Mouse (Mus musculus): Measurements from ENCODE around the gene Mpzl1. TPM values are rescaled to one million over a fixed set of nuclear protein-coding genes. Genes with fewer than 3 reads are reported as not detected.

The Mpzl1 gene
- total RNA-seq, 2 experiments from 2014 or later: 11.0 to 12.7 TPM

DNA sequence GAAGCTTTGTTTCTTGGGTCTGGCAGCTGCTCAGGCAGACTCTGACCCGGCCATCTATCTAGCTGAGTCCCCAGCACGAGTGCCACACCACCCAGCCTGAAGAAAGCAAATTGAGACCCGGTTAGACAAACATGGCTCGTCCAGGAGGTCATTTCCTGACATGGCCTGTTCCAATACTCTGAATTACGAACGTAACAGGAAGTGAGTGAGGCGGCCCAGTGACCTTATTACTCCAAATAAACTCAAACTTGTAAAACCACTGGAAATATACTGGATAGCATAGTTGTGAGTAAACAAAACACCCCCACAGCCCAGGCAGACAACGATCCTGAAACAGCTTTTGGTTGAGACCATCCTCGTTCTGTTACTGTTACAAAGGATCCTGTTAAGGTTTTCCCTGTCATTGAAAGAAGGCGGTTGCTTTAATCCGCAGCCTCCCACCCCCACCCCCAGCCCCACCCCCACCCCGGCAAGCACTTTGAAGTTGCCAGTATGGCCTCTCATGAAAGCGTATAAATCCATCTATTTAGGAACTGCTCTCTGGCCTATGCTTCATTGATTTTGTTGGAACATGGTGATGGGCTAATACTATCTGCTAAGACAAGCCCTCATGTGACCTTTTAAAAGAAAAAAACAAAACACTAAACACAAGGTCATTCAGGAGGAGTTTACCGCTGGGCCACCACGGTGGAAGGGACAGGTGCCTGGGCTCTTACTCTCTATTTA lies 17.0 kb downstream of the Mpzl1 start:
- no peak for DNase-seq (ENCODE audit: low spot score in 2 of 2)

DNA sequence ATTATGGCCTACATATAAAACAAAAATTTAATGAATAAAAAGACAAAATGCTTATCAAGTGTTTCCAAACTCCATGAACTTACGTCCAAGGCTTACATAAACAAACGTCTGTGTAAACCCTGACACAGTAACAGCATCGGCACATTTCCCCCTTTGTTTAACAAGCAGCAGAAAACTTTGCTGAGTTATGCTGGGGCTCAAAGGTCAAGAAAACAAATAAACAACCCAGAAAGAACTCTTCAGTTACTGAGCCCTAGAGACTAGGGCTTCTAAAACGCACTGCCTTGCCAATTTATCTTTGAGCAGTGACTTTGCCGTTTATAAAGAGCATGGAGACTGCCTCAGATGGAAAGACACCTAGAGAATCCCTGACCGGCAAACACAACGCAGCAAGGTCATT lies 17.7 kb downstream of the Mpzl1 start:
- no peak for DNase-seq (ENCODE audit: low spot score in 2 of 2)

DNA sequence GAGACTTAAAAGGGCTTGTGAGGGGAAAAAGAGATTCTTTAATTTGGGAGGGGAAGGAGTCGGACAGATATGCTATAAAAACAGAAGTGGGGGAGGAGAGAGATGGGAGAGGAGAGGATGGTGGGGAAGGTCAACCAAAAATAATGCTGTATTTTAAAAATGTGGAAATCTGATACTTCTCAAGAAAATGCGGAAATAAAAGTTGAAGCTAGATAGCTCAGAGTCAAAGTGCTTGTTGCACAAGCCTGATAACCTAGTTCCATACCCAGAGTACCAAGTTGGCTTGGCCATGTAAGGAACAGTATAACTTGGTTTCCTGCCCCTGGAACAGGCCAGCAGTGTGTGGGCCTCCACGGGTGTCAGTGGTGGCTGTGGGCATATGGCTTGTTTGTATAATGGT lies 19.5 kb downstream of the Mpzl1 start:
- DNase-seq (ENCODE audit: low spot score in 2 of 2): no peak

DNA sequence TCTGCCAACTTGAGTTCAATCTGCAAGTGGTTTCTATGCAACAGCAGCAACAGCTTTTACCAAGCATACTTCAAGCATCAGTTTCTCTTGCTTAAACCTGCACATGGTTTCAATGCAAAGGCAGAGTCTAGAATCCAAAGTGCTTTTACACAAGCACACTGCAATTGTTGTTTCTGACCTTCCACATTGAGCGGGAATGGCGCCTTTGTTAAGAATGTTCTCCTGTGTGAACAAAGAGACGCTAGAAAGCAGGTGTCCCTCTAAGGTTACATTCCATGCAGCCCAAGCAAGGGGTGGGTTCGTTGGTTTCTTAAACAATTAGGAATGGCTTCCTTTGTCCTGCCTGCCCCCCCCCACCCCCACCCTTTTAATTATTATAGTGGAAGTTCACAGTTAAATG lies 20.4 kb downstream of the Mpzl1 start:
- DNase-seq (ENCODE audit: low spot score in 2 of 2): no peak

DNA sequence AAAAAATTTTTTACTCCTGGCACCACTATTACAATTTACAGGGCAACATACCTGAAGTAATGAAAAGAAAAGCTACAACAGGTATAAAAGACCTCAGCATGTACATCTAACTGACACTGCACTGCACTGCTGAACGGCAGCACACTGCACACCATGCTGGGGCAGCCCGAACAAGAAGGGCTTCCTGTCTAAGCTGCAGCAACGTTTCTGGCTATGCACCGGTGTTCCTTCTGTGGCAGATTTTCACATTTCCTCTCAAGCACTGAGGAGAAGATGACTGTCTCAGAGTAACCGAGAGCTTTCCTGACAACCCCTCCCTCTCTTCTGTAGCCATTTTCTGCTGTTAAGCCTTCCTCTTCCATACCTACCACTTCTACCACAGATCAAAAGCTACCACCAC lies 21.6 kb downstream of the Mpzl1 start:
- no peak for DNase-seq (ENCODE audit: low spot score in 2 of 2)

DNA sequence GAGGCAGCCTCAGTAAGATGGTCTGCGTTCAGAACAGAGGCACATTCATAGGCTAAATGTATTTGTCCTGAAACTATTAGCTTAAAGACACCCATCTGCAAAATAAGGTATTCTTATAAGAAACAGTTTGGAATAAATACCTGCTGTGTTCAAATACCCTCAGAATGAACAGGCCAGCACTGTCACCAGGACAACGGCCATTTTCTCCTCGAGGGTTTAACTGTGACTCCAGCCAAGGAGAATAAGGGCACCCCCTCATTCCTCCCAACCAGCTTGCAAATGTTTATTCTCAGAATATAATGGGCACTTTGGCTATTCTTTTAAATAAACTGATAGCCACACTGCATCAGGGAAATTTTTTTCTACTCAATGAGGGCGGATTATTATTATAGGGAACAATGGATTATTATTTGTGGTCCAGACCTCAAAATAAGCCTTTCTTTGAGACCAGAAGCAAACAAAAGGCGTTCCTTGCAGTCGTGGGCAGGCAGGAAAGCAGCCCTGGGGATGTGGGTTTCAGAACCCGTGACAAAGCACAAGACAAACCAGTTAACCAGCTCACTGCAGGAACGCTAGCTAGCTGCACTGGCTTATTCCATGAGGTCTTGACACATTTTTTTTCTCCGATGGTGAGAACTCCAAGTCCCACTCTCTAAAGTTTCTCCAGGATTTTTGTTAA lies 23.9 kb downstream of the Mpzl1 start:
- no peak for DNase-seq (ENCODE audit: low spot score in 2 of 2)

DNA sequence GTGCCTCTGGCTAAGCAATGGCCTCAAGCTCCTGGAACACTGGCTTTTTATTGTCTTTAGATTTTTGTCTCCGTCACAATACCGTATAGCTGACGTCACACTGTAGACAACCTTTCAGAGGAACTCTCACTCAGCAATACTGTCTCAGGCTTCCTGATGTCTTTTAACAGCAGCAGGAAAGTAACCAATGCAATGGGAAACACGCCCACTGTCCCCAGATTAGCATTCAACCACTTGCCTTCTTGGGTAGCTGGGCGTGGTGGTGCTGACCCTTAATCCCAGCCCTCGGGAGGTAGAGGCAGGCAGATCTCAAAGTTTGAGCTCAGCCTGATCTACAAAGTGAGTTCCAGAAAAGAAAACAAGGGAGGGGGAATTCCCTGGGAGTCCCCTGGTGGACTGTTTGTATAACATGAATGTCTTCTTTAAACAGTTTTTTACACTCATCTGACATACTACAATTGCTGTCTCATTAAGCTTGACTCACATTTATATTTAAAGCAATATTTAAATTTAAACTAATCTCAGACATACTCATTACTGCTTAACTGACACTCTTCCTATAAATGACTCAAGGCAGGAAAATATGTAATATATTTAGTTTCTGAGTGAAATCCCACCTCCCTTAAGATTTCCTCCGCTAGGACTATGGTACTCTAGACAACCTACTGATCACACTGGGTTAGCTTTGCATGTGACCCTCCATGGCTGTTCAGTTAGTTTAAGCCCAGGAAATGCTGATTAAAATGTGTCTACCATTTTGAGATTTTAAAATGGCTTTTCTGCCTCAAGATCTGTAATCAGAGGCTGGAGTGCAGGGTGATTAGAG lies 24.6 kb downstream of the Mpzl1 start:
- DNase-seq (ENCODE audit: low spot score in 2 of 2): no peak

DNA sequence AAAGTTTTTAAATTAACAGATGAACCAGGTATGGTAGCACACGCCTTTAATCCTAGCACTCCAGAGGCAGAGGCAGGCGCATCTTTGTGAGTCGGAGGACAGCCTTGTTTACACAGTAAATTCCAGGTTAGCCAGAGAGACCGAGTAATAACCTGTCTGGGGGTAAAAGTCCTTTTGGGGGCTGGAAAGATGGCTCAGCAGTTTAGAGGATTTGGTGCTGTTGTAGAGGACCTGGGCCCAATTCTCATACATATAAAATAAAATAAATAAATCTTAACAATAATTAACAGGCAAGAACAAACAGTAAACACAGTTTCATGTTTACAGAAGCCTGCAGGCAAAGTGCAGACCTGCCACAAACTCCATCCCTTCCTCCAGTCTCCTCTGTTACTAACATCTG lies 25.4 kb downstream of the Mpzl1 start:
- DNase-seq (ENCODE audit: low spot score in 2 of 2): no peak

DNA sequence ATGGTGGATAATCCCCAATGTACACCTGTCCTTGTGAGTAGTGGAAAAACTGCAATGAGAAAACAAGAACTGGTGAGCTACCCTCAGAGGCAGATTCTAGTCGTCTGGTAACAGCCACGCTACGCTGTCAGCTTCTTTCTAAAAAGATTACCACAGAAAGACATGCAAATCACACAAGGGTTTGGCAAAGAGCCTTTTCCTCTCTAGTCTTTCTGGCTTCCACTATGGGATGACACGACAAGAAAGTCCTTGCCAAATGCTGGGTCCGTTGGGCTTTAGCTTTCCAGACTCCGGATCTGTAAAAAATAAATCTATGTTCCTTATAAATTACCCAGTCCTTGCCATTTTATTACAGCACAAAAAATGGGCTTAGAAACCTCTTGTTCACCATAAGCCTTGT lies 28.6 kb downstream of the Mpzl1 start:
- no peak for DNase-seq (ENCODE audit: low spot score in 2 of 2)

DNA sequence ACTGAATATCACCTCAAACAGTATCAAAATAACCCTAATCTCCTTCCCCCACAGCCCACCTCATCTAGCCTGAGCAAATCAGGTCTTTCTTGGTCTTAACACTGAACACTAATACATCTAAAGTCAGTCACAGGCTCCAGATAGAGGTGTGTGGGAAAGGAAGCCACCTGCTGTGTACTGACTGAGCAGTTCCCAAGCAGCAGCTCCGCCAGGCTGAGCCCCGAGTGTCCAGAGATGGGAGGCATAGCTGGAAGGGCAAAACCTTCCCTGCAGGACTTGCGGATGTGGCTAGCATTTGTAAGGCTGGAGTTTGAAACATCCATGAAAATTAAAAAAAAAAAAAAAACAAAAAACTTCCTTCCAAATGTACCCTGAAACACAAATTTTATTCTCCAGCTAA lies 29.2 kb downstream of the Mpzl1 start:
- DNase-seq (ENCODE audit: low spot score in 2 of 2): no peak

DNA sequence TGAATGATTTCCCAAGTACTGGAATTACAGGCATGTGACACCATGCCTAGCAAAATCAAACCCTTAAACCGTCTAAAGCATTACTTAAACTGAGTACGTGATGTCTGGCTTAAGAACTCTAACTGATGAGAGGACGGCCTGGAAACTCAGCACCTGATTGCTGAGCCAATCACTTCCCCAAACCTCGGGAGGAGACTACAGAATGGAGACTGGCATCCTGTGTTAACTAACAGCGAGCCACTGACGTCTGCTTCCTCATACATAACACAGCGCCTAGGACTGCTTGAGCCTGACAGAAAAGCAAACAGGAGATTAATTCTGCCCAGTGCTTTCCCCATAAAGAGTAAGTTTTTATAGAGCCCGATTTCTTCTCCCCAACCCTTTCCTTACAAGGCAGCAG lies 30.1 kb downstream of the Mpzl1 start:
- no peak for DNase-seq (ENCODE audit: low spot score in 2 of 2)

DNA sequence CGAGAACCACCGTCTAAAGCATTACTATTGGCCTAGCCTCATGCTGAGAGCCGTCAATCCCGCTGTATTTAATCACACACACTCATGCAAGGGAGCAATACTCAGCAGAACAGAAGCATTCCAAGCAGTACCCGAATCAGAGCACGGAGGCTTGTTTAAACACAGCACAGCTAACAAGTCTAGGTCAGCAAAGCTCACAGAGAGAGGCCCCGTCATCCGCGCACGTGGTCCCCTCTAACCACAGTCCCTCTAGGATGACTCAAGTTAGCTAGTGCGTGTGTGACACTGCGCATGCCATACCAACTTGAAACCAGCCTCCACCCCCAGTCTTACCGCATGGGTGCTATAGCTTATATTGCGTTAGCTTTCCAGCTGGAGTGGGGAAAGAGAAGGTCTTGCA lies 31.1 kb downstream of the Mpzl1 start:
- no peak for DNase-seq (ENCODE audit: low spot score in 2 of 2)

DNA sequence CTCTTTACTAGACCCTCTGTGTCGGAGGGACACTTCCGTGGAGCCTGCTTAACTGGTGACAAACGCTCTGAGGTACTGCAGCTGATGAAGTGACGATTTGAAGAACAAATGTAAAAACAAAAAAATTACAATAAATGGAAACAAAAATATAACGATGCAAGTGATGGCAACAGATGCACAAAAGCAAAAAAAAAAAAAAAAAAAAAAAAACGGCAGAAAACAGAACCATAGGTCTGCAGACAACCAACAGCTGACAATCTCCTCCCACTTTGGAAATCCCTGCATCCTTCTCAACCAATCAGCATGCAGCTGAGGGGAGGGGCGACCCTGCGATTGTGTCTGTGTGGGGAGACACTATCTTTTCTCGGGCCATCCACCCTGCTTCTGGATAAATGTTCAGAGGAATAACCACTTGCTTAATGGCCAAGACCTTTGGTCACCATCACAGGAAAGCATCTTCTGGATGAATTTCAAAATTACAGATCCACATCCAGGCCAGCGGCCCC lies 32.5 kb downstream of the Mpzl1 start:
- no peak for DNase-seq (ENCODE audit: low spot score in 2 of 2)

DNA sequence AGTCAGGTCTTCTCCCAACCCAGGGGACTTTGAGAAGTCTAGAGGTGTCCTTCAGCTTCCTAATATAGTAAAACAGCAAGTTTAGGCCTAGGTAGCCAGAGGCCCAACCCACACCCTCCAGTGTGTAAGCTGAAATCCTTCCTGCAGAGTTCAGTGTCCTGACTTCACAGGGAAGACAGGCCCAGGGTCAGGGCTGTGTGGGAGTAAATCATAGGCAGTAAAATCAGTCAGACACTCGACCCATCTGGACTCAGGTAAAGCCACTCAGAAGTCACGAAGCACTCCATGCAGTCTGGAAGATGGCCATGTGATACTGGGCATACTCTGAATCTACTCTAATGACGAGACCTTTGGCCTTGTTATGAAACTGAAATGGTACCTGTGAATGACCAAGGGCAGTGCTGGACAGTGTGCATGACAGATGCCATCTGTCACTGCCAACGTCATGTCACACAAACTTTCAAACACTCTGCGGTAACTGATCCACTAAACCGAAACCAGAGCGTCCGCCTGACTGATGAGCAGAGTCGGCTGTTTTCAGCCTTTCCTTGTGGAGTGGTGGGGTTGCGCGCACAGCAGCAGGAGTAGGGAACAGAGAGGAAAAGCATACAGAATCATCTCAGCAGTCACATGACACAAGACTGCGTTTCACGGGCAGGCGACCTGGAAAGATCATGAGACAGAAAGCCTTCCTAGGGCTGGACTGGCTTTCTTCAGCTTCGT lies 39.5 kb downstream of the Mpzl1 start:
- no peak for DNase-seq (ENCODE audit: low spot score in 2 of 2)

DNA sequence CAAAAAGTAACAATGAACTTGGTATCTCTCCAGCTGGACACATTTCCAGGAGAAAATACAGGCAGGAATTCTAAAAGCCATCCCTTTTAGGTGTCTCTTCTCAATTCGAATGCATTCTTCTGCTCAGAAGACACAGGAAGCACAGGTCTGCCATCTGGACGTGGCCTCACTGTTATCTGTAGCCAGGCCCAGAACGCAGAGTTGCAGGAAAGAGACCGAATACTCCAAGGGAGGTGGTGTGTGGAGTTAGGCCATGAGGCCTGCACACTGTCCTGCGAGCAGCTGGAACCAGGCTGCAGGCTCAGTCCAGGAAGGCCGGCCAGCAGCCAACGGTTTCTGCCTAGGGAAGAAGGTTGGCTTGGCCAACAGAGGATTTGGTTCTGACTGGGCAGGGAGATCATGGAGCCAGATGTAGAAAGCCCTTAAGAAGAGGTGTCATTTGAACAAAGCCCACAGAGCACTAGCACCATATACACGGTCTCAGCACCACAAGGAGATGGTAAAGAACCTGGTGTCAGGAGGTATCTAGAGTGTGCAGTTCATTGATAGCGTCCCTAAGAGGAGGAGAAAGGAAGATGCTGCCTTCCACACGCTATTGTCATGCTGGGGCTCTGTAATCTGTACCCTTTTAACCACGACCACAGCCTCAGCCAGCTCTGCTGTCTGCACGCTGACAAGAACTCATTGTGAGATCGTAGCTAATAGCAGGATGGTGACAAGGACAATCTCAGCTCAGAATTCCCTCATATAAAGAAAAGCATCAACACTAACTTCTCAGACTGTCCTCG lies 41.8 kb downstream of the Mpzl1 start:
- no peak for DNase-seq (ENCODE audit: low spot score in 2 of 2)

DNA sequence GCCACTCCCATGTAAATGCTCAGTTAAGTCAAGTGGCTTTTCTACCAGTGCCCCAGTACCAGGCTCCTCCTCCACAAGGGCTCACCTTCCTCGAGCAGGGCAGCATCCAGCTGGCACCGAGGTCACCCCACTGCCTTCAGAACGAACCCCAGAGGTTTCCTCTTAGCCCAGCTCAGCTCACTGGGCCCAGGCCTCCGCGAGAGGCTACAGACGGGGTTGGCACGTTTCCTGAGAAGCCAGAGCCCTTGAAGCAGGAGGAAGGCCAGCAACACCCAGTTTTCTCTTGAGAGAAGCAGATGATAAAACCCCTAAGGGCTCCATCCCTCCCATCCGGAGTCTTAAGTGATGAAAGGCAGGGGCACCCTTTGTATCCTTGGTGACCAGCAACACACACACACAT lies 43.6 kb downstream of the Mpzl1 start:
- no peak for DNase-seq (ENCODE audit: low spot score in 2 of 2)

DNA sequence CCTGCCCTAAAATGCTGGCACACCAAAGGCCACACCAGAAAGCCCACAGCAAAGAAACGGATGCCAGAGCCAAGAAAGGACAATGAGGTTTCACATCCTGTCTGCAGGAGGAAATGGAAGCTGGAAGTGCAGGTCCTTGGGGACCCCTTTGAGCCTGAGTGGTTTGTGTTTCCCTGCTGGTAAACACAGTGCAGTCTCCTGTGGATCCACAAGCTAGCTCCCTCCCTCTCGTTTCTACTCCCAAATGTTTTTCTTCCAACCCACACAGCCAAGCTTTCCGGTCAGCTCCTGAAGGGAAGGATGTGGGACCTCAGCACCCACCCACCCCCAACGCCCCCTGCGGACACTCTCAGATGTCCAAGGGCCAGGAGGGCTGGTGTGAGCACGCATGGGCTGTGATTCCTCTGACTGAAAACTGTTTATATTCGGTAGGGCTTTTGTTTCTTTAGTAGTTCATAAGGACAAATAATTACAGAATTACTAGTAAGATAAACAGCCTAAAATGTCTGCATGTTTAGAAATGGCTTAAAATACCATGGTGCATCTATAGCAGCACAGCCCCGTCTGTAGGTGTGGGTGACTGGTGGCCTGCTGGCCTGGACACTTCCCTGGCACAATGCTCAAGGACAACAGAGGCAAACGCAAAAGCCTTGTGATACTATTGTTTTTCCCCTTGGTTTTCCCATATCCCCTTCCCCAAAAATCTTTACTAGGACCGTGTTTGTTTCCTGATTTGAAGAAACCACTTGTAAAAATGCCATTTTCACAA lies 44.9 kb downstream of the Mpzl1 start:
- DNase-seq (ENCODE audit: low spot score in 2 of 2): no peak

DNA sequence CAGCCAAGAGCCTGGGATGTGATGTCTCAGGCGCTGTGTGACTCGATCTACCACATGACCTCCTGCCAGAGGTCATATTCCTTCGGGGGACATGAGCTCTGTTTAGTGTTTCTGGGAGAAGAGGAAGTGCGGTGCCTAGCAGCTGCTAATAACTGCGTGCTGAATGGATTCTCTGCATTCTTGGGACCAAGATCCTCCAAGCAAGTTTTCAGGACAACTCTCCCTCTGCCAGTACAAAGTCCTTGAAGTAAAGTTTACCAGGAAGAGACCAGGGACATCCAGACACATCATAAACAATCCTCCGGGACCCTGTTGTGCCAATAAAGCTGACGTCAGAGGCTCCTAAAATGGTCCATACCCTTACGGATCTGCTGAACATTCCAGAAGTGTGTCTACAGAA lies 46.5 kb downstream of the Mpzl1 start:
- no peak for DNase-seq (ENCODE audit: low spot score in 2 of 2)

DNA sequence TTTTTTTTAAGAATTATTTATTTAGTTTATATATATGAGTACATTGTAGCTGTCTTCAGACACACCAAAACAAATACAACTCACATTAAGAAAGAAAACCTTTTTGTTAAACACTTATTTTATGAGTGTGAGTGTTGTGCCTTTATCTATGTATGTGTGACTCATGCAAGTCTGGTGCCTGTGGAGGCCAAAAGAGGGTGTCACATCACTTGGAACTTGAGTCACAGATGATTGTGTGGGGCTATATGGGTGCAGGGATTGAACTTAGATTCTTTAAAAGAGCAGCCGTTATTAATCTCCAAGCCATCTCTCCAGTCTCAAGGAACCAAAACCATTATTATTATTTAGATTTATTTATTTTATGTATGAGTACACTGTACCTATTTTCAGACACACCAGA lies 48.0 kb downstream of the Mpzl1 start:
- no peak for DNase-seq (ENCODE audit: low spot score in 2 of 2)

All from adrenal gland, adult 18-20 months (tissue).